8 mouse cellular contexts compared by ENCODE assay signal in the genomic region with DNA sequence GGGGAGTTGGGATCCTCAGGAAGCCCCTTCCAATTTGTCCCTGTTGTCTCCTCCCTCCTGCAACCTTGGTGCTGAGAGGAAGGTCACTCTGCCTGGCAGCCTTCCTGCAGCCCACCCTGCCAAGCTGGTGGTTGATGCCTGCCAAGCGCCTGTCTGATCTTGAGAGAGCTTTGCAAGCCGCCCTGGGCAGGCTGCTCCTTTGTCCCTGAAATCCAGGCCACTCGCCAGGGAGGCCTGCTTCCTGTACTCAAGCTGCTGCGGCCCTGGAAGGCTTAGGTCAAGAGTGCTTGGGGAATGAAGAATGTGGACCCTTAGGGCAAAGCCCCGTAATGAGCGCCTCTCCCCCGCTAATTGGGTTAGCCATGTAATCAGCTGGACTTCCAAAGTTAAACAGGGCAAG. TPM values are rescaled to one million over a fixed set of nuclear protein-coding genes. Genes with fewer than 3 reads are reported as not detected.
DNase-seq lines count a peak whose midpoint lies in the region; ATAC-seq lines count a peak whose summit lies in the region.

No protein-coding gene starts in this region.

- no peak overlapping the region for H3K9ac ChIP-seq in forebrain, embryonic 14.5 days (ENCODE audit: low read length)
- H3K9ac ChIP-seq in lung, embryonic 16.5 days (ENCODE audit: low read length) = peak overlapping the region; percentile 48

- H3K27me3 ChIP-seq in forebrain, embryonic 14.5 days (replicated peaks; ENCODE audit: control insufficient read depth, insufficient read depth, low read length) = no peaks in the 10 kb centered on the region
- H3K27me3 ChIP-seq in lung, embryonic 16.5 days (ENCODE audit: control insufficient read depth, insufficient read depth, low read depth, low read length) = no peaks in the 10 kb centered on the region

- peak overlapping the region; percentile 40 for H3K27ac ChIP-seq in forebrain, embryonic 14.5 days (ENCODE audit: low read depth, low read length)
- peak overlapping the region; percentile 97 for H3K27ac ChIP-seq in lung, embryonic 16.5 days (ENCODE audit: low read length)

- no peak overlapping the region for H3K4me2 ChIP-seq in forebrain, embryonic 14.5 days (ENCODE audit: low read length)
- H3K4me2 ChIP-seq in lung, embryonic 16.5 days (ENCODE audit: low read depth, low read length) = peak overlapping the region; percentile 30; the same call in 1 of the 2 replicates

- H3K36me3 ChIP-seq in forebrain, embryonic 14.5 days (ENCODE audit: control insufficient read depth, insufficient read depth, low read length) = 0 out of 2 replicates have a peak, but pooled peaks cover 7% of the 10 kb centered on the region
- H3K36me3 ChIP-seq in lung, embryonic 16.5 days (ENCODE audit: control insufficient read depth, insufficient read depth, low read length) = no peaks in the 10 kb centered on the region

- peaks cover 30% of the 10 kb centered on the region; the same call in 1 of the 2 replicates for H3K4me1 ChIP-seq in forebrain, embryonic 14.5 days (ENCODE audit: control insufficient read depth, insufficient read depth, low read length)
- H3K4me1 ChIP-seq in lung, embryonic 16.5 days (replicated peaks; ENCODE audit: control insufficient read depth, insufficient read depth, low read length) = peaks cover 44% of the 10 kb centered on the region

- DNase-seq in kidney, adult 18-20 months = peak; percentile 27
- no peak for DNase-seq in kidney, adult 8-10 months
- DNase-seq in forebrain, embryonic 14.5 days (ENCODE audit: low spot score) = peak; percentile 90
- peak; percentile 92 for DNase-seq in heart, postnatal 4 days
- DNase-seq in layer of hippocampus, postnatal 14 days (ENCODE audit: low spot score in 2 of 2) = peak; percentile 71 to 75
- DNase-seq in right cerebral cortex, postnatal 14 days = peak; percentile 41
- DNase-seq in T-cell, adult 2 months (ENCODE audit: low spot score) = no peak

- no peak overlapping the region for H3K4me3 ChIP-seq in forebrain, embryonic 14.5 days (ENCODE audit: low read depth, low read length)
- H3K4me3 ChIP-seq in lung, embryonic 16.5 days (ENCODE audit: low read length) = no peak overlapping the region

- no peaks in the 10 kb centered on the region for H3K9me3 ChIP-seq in forebrain, embryonic 14.5 days (replicated peaks; ENCODE audit: control insufficient read depth, low read length)
- no peaks in the 10 kb centered on the region for H3K9me3 ChIP-seq in lung, embryonic 16.5 days (ENCODE audit: control insufficient read depth, low read length)

- peak; percentile 89 for ATAC-seq in forebrain, embryonic 14.5 days
- peak; percentile 80 for ATAC-seq in lung, embryonic 16.5 days (ENCODE audit: low read depth)

- 2% methylated on average over 7 of the region's 7 CpGs for WGBS in forebrain, embryonic 14.5 days
- 10% methylated on average over 7 of the region's 7 CpGs for WGBS in lung, embryonic 16.5 days

RNA-seq across cellular contexts. Expression of gene Ccnjl, which starts 19.6 kb away (rescaled TPM):
- 7.7 and 8.7 TPM in 2 replicates for polyA plus RNA-seq in forebrain, embryonic 14.5 days (2014; fragmentation: Nextera tagmentation; extraction: Ambion mirVana)
- 10 to 100 TPM; 10.4 to 12.0 TPM for total RNA-seq in heart, postnatal 4 days (2021)
- total RNA-seq in layer of hippocampus, postnatal 14 days (2021) = 1 to 10 TPM; 7.8 to 9.9 TPM
- 19.6 and 20.0 TPM in 2 replicates for polyA plus RNA-seq in lung, embryonic 16.5 days (2015; fragmentation: Nextera tagmentation; extraction: Ambion mirVana)

RNA-seq across cellular contexts. Expression of gene 4933415A04Rik, which starts 38.7 kb away (rescaled TPM):
- 1.2 and 2.0 TPM in 2 replicates for polyA plus RNA-seq in forebrain, embryonic 14.5 days (2014; fragmentation: Nextera tagmentation; extraction: Ambion mirVana)
- 1 to 10 TPM; 3.3 to 3.8 TPM for total RNA-seq in heart, postnatal 4 days (2021)
- 1 to 10 TPM; 2.1 to 2.5 TPM for total RNA-seq in layer of hippocampus, postnatal 14 days (2021)
- polyA plus RNA-seq in lung, embryonic 16.5 days (2015; fragmentation: Nextera tagmentation; extraction: Ambion mirVana) = 5.1 and 6.1 TPM in 2 replicates

RNA-seq across cellular contexts. Expression of gene Fabp6, which starts 53.2 kb away (rescaled TPM):
- not detected in 2 replicates for polyA plus RNA-seq in forebrain, embryonic 14.5 days (2014; fragmentation: Nextera tagmentation; extraction: Ambion mirVana)
- not detected for total RNA-seq in heart, postnatal 4 days (2021)
- not detected for total RNA-seq in layer of hippocampus, postnatal 14 days (2021)
- polyA plus RNA-seq in lung, embryonic 16.5 days (2015; fragmentation: Nextera tagmentation; extraction: Ambion mirVana) = 3.2 TPM in 1 of 2 replicates, not detected in the other

Comparison
In these comparisons a context has a peak if more than half of its experiments do, and no peak if none do; other contexts are left out.
1. DNase-seq: peak in kidney, adult 18-20 months (single experiment), forebrain, embryonic 14.5 days (single experiment), heart, postnatal 4 days (single experiment), layer of hippocampus, postnatal 14 days (2 of 2) and right cerebral cortex, postnatal 14 days (single experiment); none in kidney, adult 8-10 months (0 of 2) and T-cell, adult 2 months (single experiment).